Mouse (Mus musculus) forebrain, embryonic 15.5 days (tissue): ENCODE measurements around the gene Ghrh. TPM values are rescaled to one million over a fixed set of nuclear protein-coding genes. Genes with fewer than 3 reads are reported as not detected.

Experiments used
- ATAC-seq: fragments of 200-750 bp; cut with Nextera tagmentation; replicated peaks from 2 replicates; pipeline ENCODE4 v1.8.0; 2017; ENCODE audit warnings: mild to moderate bottlenecking, moderate TSS enrichment, moderate library complexity
- H3K27ac ChIP-seq: fragments of 300-500 bp; sonication (generic); replicated peaks from 2 replicates; pipeline ENCODE4 v1.5.1; 2015; ENCODE audit warnings: mild to moderate bottlenecking, inconsistent platforms
- H3K27me3 ChIP-seq: fragments of 300-500 bp; sonication (generic); 2 replicates; pipeline ENCODE4 v1.6.1; 2015; ENCODE audit warnings: inconsistent platforms
- H3K36me3 ChIP-seq: fragments of 300-500 bp; sonication (generic); 2 replicates; pipeline ENCODE4 v1.6.1; 2015; ENCODE audit warnings: mild to moderate bottlenecking, inconsistent platforms
- H3K4me1 ChIP-seq: fragments of 300-500 bp; sonication (generic); 2 replicates; pipeline ENCODE4 v1.6.1; 2015; ENCODE audit warnings: inconsistent platforms
- H3K4me2 ChIP-seq: fragments of 300-500 bp; sonication (generic); replicated peaks from 2 replicates; pipeline ENCODE4 v1.6.1; 2015; ENCODE audit warnings: mild to moderate bottlenecking, inconsistent platforms
- H3K4me3 ChIP-seq: fragments of 300-500 bp; sonication (generic); 2 replicates; pipeline ENCODE4 v1.5.1; 2015; ENCODE audit warnings: mild to moderate bottlenecking, inconsistent platforms
- H3K9ac ChIP-seq: fragments of 300-500 bp; sonication (generic); replicated peaks from 2 replicates; pipeline ENCODE4 v1.6.1; 2015; ENCODE audit warnings: mild to moderate bottlenecking, inconsistent platforms
- H3K9me3 ChIP-seq: fragments of 300-500 bp; sonication (generic); 2 replicates; pipeline ENCODE4 v1.6.1; 2016; ENCODE audit warnings: inconsistent platforms
- WGBS: fragments of 180-500 bp; shearing (Covaris S2); methylation state at CpG from one replicate; pipeline ENCODE4 v1.1.7; 2015; ENCODE audit warnings: mixed read lengths; 5-methylcytosine and 5-hydroxymethylcytosine counted together
- polyA plus RNA-seq: library from polyadenylated mRNA; unstranded; fragments of >200 nt; fragmentation: Nextera tagmentation; extraction: Ambion mirVana; gene quantifications from 2 replicates; pipeline ENCODE4 v1.2.1, GENCODE M21; 2015

The Ghrh gene
- polyA plus RNA-seq, 1 experiment from 2014 or later, result 2.0 TPM

- Histone ChIP-seq H3K9me3 (no peaks in the 10 kb centered on the region), H3K4me2 (no peak overlapping the region), H3K9ac (peak overlapping the region; percentile 40), H3K36me3 (no peaks in the 10 kb centered on the region), H3K27ac (peak overlapping the region; percentile 90), H3K27me3 (no peaks in the 10 kb centered on the region), H3K4me3 (no peak overlapping the region), H3K4me1 (peaks cover 50% of the 10 kb centered on the region)
- no peak for ATAC-seq
- WGBS, result 27% methylated on average over 5 of the region's 5 CpGs
Measured at GRCm38 (mm10) chr2:157342328-157342926, 4.9 kb downstream of the Ghrh start.

GRCm38 (mm10) chr2:157341554-157342270, 5.6 kb downstream of the Ghrh start:
- Histone ChIP-seq H3K9me3 (no peaks in the 10 kb centered on the region), H3K27me3 (no peaks in the 10 kb centered on the region), H3K4me3 (no peak overlapping the region), H3K36me3 (no peaks in the 10 kb centered on the region), H3K4me1 (peaks cover 46% of the 10 kb centered on the region), H3K9ac (peak overlapping the region; percentile 40), H3K27ac (peak overlapping the region; percentile 90), H3K4me2 (no peak overlapping the region)
- WGBS, result 28% methylated on average over 11 of the region's 11 CpGs
- peak; percentile 59 for ATAC-seq

- H3K4me3 ChIP-seq, result no peak overlapping the region
- H3K27ac ChIP-seq, result peak overlapping the region; percentile 90
- H3K9ac ChIP-seq, result peak overlapping the region; percentile 17; the same call in 1 of the 2 replicates
- no peaks in the 10 kb centered on the region for H3K27me3 ChIP-seq
- peak; percentile 87 for ATAC-seq
- 5% methylated on average over 7 of the region's 7 CpGs for WGBS
- no peaks in the 10 kb centered on the region for H3K9me3 ChIP-seq
- H3K36me3 ChIP-seq, result no peaks in the 10 kb centered on the region
- peaks cover 41% of the 10 kb centered on the region for H3K4me1 ChIP-seq
- no peak overlapping the region for H3K4me2 ChIP-seq
Measured at GRCm38 (mm10) chr2:157340221-157340741, 7.0 kb downstream of the Ghrh start.

- no peak for ATAC-seq
- Histone ChIP-seq H3K9ac (peak overlapping the region; percentile 17; the same call in 1 of the 2 replicates), H3K9me3 (no peaks in the 10 kb centered on the region), H3K4me2 (no peak overlapping the region), H3K27ac (peak overlapping the region; percentile 90), H3K27me3 (no peaks in the 10 kb centered on the region), H3K4me3 (no peak overlapping the region), H3K36me3 (no peaks in the 10 kb centered on the region), H3K4me1 (peaks cover 41% of the 10 kb centered on the region)
- WGBS, result 38% methylated on average over 7 of the region's 7 CpGs
Measured at GRCm38 (mm10) chr2:157339532-157339931, 7.8 kb downstream of the Ghrh start.

GRCm38 (mm10) chr2:157338663-157339062, 8.6 kb downstream of the Ghrh start:
- H3K4me2 ChIP-seq, result no peak overlapping the region
- no peak overlapping the region for H3K4me3 ChIP-seq
- peaks cover 41% of the 10 kb centered on the region for H3K4me1 ChIP-seq
- H3K27me3 ChIP-seq, result no peaks in the 10 kb centered on the region
- no peaks in the 10 kb centered on the region for H3K36me3 ChIP-seq
- no peak overlapping the region for H3K9ac ChIP-seq
- 15% methylated on average over 5 of the region's 5 CpGs for WGBS
- H3K27ac ChIP-seq, result no peak overlapping the region; the same call in 1 of the 2 replicates
- no peak for ATAC-seq
- H3K9me3 ChIP-seq, result no peaks in the 10 kb centered on the region

DNA sequence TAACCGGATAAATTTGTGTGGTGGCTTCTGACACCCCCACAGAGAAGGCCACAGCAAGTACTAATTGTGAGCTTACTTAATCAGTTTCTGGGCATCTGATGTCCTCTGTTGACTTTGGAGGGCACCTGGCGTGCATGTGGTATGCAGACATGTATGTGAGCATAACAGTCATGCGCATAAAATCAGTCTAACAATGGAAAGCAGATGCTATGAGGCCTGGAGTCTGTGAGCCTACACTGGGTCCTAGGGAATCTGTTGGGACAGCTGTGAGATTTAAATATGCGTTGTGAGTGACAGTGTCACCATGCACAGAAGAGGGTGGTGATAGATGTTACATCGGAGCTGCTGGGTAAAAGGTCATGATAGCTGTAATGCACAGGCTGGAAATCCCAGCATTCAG, 15.2 kb downstream of the Ghrh start:
- Histone ChIP-seq H3K4me2 (no peak overlapping the region), H3K4me3 (no peak overlapping the region), H3K9ac (no peak overlapping the region), H3K4me1 (peaks cover 20% of the 10 kb centered on the region), H3K36me3 (no peaks in the 10 kb centered on the region), H3K9me3 (no peaks in the 10 kb centered on the region), H3K27me3 (no peaks in the 10 kb centered on the region), H3K27ac (peak overlapping the region; percentile 51)
- ATAC-seq, result 0 out of 2 replicates have a peak, but pooled peaks have one; percentile 44
- 58% methylated on average over 5 of the region's 5 CpGs for WGBS

GRCm38 (mm10) chr2:157328570-157328969, 18.7 kb downstream of the Ghrh start:
- Histone ChIP-seq H3K9ac (no peak overlapping the region; the same call in 1 of the 2 replicates), H3K4me2 (no peak overlapping the region), H3K9me3 (no peaks in the 10 kb centered on the region), H3K4me1 (peaks cover 20% of the 10 kb centered on the region), H3K36me3 (peaks cover 26% of the 10 kb centered on the region), H3K27me3 (no peaks in the 10 kb centered on the region), H3K4me3 (no peak overlapping the region), H3K27ac (peak overlapping the region; percentile 66)
- peak; percentile 59 for ATAC-seq
- 5% methylated on average over 11 of the region's 11 CpGs for WGBS

DNA sequence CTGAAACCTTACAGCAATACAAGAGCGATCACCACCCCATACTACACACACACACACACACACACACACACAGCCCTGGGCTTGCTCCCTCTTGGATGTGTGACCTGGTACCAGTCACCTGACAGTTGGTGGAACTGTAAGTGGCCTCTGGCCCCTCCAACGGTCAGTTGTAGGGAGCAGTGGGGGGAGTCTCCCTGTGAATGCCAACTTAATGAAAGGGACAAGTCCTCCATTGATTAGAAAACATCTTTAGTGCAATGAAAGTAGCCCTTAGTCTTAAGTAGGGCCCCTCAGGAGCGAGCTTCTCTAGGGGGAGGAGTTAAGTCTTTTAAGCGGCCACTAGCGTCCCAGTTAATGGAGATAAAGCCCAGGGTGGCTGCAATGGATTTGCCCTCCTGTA, 19.2 kb downstream of the Ghrh start:
- WGBS, result 14% methylated on average over 5 of the region's 5 CpGs
- peaks cover 30% of the 10 kb centered on the region for H3K36me3 ChIP-seq
- H3K27me3 ChIP-seq, result no peaks in the 10 kb centered on the region
- H3K4me1 ChIP-seq, result peaks cover 22% of the 10 kb centered on the region
- no peak overlapping the region for H3K4me2 ChIP-seq
- H3K27ac ChIP-seq, result peak overlapping the region; percentile 66
- H3K9me3 ChIP-seq, result no peaks in the 10 kb centered on the region
- H3K4me3 ChIP-seq, result no peak overlapping the region
- peak; percentile 48 for ATAC-seq
- no peak overlapping the region for H3K9ac ChIP-seq

GRCm38 (mm10) chr2:157325238-157325637, 22.1 kb downstream of the Ghrh start:
- Histone ChIP-seq H3K4me3 (no peak overlapping the region), H3K9ac (no peak overlapping the region), H3K27me3 (no peaks in the 10 kb centered on the region), H3K4me1 (peaks cover 42% of the 10 kb centered on the region), H3K4me2 (no peak overlapping the region), H3K36me3 (peaks cover 45% of the 10 kb centered on the region), H3K9me3 (no peaks in the 10 kb centered on the region), H3K27ac (no peak overlapping the region)
- no peak for ATAC-seq
- WGBS, result 56% methylated on average over 2 of the region's 2 CpGs

DNA sequence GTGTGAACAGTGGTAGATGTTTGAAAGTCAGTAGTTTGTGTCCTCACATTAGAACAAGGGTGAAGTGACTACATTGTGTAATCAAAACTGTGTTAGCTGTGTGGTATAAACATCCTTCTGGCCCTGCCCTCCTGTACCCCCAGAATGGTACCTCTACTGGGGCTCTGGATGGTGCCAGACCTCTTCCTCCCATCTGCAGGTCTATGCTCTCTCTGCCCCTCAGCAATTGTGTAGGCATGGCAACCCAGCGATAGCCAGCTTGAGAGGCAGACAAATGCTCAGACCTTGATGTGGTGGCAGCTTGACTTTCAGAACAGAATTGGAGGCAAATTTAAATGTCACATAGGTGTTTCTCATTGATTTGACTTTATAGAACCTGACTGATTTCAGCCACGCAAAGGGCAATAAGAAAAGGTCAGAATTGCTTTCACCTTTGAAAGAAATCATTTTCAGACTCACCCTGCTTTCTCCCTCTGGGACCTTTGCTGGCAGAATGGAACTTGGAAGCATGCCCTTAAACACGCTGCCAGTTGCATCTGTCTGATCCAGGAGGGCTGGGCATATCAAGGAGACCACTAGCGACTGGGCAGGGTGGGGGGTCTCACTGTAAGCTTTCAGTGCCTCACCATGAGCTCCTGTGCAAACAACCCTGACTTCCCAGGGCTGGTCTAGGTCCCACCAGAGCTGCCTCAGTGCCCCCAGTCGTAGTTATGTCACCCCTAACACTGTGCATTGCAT, 25.1 kb downstream of the Ghrh start:
- peak; percentile 51; the same call in 1 of the 2 replicates for ATAC-seq
- peak overlapping the region; percentile 66 for H3K27ac ChIP-seq
- H3K4me1 ChIP-seq, result peaks cover 44% of the 10 kb centered on the region
- 50% methylated on average over 5 of the region's 5 CpGs for WGBS
- no peak overlapping the region for H3K4me3 ChIP-seq
- no peaks in the 10 kb centered on the region for H3K9me3 ChIP-seq
- no peaks in the 10 kb centered on the region for H3K27me3 ChIP-seq
- no peak overlapping the region for H3K4me2 ChIP-seq
- peaks cover 67% of the 10 kb centered on the region for H3K36me3 ChIP-seq
- H3K9ac ChIP-seq, result no peak overlapping the region

- Histone ChIP-seq H3K4me2 (no peak overlapping the region), H3K36me3 (peaks cover 65% of the 10 kb centered on the region), H3K9ac (no peak overlapping the region), H3K9me3 (no peaks in the 10 kb centered on the region), H3K27me3 (no peaks in the 10 kb centered on the region), H3K27ac (peak overlapping the region; percentile 66), H3K4me1 (peaks cover 51% of the 10 kb centered on the region), H3K4me3 (no peak overlapping the region)
- no peak for ATAC-seq
- WGBS, result 13% methylated on average over 5 of the region's 5 CpGs
Measured at GRCm38 (mm10) chr2:157320886-157321285, 26.4 kb downstream of the Ghrh start.

GRCm38 (mm10) chr2:157320135-157320534, 27.2 kb downstream of the Ghrh start:
- Histone ChIP-seq H3K9me3 (no peaks in the 10 kb centered on the region), H3K36me3 (peaks cover 62% of the 10 kb centered on the region), H3K27me3 (no peaks in the 10 kb centered on the region), H3K9ac (no peak overlapping the region), H3K4me1 (peaks cover 58% of the 10 kb centered on the region), H3K4me3 (no peak overlapping the region), H3K27ac (peak overlapping the region; percentile 66; the same call in 1 of the 2 replicates), H3K4me2 (no peak overlapping the region)
- 52% methylated on average over 8 of the region's 8 CpGs for WGBS
- no peak for ATAC-seq
